Mouse (Mus musculus) embryo, embryonic 9.5 days (tissue): ENCODE measurements around the gene Hmga2.

ENCODE experiments used
- DNase-seq: peaks from one replicate; pipeline ENCODE4 v3.0.0-alpha.2; 2017; ENCODE audit errors: extremely low spot score

The Hmga2 gene

DNA sequence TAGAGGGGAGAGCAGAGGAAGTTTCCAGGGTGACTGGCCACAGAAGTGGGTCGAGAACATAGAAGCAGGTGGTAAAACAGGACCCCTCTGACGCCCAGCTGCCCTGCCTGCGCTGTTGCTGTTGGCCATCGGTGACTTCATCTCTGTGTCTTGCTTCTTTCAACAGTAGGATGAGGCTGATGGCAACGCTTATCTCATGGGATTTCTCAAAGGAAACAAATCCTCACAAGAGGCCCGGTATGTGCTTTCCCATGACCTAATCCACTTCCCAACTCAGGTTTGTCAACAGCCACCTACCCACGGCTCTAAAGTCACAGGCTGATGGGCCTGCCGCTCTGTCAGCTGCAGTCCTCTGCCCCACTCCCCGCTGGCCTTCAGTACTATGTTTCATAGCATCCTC is 52.3 kb downstream of the Hmga2 start:
- DNase-seq = no peak

GRCm38 (mm10) chr10:120423256-120423655 is 53.0 kb downstream of the Hmga2 start:
- no peak for DNase-seq

DNA sequence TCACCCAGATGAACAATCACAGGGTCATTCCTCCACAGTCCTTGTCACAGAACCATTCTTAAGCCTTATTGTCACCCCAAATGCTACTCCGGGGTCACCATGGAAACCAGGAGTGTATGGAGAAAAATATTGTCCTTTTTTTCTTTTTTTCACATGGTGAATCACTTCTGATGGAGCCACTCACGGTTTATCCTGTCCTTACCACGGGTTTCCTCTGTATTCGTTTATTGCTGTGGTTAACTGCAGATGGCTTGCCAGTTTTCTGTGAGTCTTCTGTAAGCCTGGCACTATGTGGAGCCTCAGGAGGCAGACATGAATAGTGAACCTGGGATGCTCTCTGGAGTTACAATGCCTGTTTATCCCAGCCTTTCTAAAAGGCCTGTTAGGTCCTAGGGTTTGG is 53.4 kb downstream of the Hmga2 start:
- no peak for DNase-seq

DNA sequence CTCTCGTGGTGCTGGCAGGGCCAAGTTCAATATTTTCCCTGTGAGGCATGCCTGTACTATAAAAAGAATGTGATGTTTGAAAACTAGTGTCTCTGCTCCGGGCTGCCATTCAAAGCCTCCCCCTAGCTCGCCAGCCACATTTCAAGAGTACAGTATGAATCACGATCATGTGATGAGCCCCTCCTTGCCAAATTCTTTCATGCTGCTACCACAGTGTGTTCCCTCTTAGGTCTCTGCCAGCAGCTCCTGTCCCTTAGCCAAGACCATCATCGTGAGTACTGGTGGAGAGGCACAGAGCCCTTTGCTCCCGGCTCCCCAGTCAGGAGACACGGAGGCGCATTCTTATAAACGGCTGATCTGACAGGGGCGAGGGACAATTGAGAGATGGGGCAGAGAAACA is 54.2 kb downstream of the Hmga2 start:
- DNase-seq = no peak

- no peak for DNase-seq
Measured at GRCm38 (mm10) chr10:120420971-120421629, 55.2 kb downstream of the Hmga2 start.

DNA sequence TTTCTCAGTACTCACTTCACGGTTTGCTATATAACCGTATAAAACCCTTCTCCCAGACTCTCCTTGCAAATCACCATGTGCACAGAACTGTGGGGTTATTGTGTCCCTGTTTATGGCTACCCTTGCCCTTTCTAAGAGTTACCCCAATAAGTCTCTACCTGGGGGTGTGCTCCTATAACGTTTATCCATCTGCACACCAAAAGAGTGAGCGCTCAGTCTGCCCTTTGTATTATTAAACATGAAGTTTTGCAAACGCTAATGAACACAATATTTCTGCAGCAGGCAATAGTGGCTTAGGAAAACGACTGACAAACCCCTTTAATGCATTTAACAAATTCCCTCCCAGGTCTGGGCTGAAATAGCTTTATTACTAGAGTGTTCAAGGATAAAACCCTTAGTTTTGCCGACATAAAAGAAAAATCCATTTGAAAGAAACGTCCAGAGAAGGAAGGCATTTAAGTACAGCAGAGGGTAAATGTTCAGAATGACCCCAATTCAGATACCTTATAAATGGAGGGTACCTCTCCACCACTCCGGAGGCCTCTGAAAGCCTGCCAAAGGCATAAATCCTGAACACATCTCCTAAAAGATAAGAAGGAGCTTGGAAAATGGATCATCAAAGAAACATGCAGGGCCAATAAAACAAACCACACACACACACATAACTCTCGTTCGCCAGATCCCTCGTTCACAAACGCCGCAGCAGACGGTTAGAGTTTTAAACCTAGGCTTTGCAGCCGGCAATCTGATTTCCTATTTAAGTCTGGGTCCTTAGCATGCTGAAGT is 57.3 kb downstream of the Hmga2 start:
- DNase-seq = no peak

DNA sequence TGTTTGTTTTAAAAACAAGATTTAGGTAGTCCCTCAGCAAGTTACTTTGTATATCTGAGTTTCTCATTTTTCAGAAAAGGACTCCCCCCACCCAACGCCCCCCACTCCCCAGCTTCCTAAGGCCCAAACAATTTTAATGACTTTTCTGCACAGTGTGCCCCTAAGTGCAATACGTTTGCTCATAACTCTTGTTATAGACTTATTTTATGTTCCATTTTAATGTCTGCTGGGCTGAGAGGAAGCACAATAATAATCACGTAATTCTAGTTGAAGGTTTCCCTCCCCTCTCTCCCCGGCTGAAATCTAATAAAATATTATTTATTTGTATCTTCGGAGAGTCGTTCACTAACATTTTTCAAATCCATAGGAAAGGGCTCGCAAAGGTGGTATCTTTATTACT is 58.1 kb downstream of the Hmga2 start:
- DNase-seq = no peak

- peak; percentile 71 for DNase-seq
Measured at GRCm38 (mm10) chr10:120417488-120418118, 58.7 kb downstream of the Hmga2 start.

- no peak for DNase-seq
Measured at GRCm38 (mm10) chr10:120417116-120417487, 59.2 kb downstream of the Hmga2 start.

DNA sequence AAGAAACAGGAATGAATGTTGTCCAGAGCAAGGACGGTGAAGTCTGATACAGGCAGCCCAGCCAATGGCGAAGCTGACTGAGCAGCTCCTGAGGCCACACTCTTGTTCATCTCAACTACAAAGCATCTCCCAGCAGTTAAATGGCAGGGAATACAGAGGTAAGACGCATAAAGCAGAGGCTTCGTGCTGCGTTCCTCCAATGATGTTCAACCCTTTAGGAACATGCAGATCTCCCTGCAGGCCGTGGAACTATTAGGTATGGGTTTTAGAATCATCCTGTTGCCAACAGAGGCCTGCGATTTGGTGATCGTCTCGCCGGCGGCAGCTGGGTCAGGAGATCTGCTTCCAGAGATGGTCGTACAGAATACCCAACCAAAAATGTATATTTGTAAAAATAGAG is 59.6 kb downstream of the Hmga2 start:
- no peak for DNase-seq

DNA sequence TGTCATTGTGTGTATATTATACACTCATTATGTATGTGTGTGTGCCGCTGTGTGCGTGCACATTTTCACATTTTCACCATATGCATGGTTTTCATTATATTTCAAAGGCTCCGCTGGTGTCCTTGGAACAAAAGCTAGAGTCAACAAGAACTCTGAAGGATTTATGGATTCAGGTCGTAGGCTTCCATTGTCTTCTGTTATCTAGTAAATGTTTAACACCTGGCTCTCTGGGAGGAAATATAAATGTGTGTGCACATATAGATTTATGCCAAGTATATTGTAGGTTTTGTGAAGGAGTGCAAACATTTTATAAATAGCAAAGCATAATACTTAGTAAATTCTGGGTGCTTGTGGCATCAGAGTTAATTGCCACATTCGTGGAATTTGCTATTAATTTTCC is 64.1 kb downstream of the Hmga2 start:
- no peak for DNase-seq

- DNase-seq = no peak
Measured at GRCm38 (mm10) chr10:120410958-120411357, 65.3 kb downstream of the Hmga2 start.

- DNase-seq = no peak
Measured at GRCm38 (mm10) chr10:120409131-120409530, 67.1 kb downstream of the Hmga2 start.

- DNase-seq = no peak
Measured at GRCm38 (mm10) chr10:120407230-120407629, 69.0 kb downstream of the Hmga2 start.

DNA sequence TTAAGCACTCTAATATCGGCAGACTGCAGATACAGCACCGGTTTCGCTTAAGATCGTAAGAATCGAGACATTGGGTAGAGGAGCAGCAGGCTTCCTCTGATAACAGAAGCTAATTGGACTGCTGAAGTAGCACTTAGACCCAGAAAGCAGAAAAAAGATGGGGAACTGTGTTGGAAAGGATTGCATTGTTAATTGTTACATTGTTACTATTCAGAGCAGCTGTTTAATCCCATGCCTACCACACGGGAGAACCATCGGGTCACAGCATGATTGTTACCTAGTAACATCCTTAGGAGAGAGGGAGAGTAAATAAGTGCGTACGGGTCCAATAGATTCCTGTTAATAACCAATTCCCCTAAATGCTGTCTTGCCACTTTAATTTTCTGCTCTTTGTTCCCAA is 70.2 kb downstream of the Hmga2 start:
- DNase-seq = no peak

DNA sequence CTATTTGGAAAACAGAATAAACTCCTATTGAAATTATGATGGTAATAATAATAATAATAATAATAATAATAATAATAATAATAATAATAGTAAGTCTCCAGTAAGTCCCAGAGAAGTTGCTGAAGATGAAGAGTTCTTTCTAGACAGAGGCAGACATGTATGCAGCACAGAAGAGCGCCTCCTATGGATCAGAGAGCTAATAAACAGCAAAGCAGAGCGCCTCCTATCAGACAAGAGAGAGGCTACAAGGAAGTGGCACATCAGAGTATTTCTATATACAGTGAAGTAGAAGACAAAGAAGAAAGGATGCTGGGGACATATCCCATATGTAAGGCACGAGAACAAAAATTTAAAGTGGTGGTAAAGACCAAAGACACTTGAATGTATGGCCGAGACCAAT is 70.9 kb downstream of the Hmga2 start:
- no peak for DNase-seq

- no peak for DNase-seq
Measured at GRCm38 (mm10) chr10:120402966-120403365, 73.3 kb downstream of the Hmga2 start.

- no peak for DNase-seq
Measured at GRCm38 (mm10) chr10:120401787-120402186, 74.5 kb downstream of the Hmga2 start.

- no peak for DNase-seq
Measured at GRCm38 (mm10) chr10:120399846-120400510, 76.3 kb downstream of the Hmga2 start.

DNA sequence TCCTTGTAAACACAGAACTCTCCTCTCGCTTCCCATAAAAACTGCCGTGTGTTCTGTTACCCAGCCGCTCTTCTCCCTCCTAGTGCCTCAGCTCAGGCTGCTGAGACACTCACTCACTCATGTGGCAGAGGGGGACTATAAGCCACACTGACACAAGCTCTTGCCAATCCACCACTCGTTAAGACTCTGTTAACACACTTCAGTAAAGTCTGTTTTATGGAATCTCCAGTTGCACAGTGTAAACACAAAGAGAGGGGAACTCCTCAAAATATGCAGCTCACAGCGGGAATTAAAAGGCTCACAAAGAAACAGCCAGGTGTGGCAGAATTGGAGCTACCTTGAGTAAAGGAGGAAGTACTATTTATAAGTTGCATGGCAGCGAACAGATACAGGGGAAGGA is 77.5 kb downstream of the Hmga2 start:
- DNase-seq = no peak

- DNase-seq = no peak
Measured at GRCm38 (mm10) chr10:120397211-120397631, 79.0 kb downstream of the Hmga2 start.

DNA sequence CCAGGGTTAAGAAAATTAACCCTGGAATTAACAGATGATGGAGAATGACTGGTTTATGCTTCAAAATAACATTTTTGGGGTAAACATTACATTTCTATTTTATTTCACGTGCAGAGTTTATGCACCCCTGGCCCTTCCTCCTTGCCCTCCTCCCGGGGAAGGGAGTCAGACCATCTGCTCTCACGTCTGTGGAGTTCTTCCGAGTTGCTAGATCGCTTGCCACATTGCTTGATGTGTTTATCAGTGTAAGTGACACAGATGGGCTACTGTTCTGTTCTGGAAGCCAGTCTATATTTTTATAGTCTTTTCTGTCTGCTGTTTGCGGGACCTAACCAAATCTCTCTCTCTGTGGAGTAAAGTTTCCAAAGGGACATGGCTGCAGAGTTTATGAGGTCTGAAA is 80.7 kb downstream of the Hmga2 start:
- DNase-seq = no peak

- DNase-seq = no peak
Measured at GRCm38 (mm10) chr10:120394740-120395139, 81.5 kb downstream of the Hmga2 start.
